Mouse (Mus musculus): Measurements from ENCODE around the gene Atg10.
A peak's percentile ranks its signal among the peaks of the same experiment; 100 is the strongest.
"Not testable (repeated sequence)": the region's sequence is repeated elsewhere in the genome, so short reads cannot be mapped to it uniquely, and the experiment has no call there.

The Atg10 gene

DNA sequence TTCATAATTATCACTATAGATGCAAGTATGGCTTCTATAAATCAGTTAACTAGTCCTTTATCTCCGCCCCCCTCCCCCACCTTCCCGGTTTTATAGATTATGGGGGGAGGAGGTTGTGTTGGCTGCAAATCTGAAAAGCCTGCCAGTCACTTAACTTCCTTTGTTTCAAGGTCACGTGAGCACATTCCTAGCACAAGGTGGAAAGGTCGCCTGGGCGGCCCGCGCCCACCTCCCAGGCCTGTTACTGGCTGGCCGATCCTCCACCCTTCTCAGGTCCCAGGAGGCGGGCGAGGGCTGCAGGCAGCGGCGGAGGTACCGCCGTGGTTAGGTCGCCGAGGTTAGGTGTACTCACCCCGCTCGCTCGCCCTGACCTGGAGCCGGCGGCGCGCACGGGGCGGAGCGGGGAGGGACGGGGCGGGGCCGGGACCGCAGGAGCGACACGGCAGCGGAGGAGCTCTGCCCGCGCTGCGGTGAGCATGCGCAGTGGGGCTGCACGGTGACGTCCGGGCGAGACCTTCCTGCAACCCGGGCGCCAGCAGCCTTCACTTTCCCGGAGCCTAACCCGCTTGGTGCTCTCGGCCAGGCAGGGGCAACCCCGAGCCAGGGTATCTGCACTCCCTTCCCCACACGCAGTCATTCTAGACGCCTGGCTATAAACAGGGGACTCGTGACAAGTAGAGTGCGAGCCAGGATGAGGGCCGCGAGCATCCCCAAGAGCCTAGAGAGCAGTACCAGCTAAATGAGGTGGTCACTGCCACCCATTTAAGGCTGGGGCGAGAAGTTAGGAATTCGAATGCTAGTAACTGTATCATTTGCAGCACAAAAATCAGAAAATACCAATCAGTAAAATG, at the start of gene Atg10:
Atg10 (minus strand) TSS at position 382 of the 851 bp plus-strand sequence.
- peak; percentile 91 for DNase-seq (ENCODE audit: low spot score)

DNA sequence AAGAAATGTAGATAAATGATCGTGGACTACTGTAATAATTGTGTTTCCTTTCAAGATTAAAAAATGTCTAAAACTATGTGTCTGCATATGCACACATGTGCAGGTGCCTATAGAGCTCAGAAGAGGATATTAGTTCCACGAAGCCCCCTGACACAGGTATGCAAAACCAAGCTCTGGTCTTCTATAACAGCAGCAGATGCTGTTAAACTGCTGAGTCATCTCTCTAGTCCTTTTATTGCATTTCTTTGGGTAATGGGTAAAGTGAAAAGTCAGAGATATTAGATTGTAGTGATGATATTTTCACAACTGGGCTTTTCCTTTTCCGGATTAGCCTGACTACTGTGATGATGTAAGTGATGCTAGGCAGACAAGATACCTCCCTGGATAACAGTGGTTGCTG, 28.6 kb upstream of the Atg10 start:
- no peak for DNase-seq (ENCODE audit: low spot score)

DNA sequence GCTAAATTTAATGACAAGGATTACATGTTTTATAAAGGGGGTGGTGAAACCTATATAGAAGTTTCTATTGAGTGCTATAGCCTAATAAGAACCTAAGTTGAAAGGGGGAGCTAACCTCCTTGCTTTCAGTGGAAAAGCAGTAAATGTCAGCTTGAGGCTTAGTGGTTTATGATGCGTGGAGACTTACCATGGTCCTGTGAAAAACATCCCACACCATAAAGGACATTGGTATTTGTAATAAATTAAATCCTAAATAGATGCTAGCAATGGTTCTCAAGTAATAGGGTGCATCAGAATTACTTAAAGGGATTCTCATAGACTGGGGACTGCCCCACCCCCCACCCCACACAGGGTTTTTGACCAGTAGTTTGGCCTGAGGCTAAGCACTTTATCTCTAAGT, 27.9 kb upstream of the Atg10 start:
- no peak for DNase-seq (ENCODE audit: low spot score)

DNA sequence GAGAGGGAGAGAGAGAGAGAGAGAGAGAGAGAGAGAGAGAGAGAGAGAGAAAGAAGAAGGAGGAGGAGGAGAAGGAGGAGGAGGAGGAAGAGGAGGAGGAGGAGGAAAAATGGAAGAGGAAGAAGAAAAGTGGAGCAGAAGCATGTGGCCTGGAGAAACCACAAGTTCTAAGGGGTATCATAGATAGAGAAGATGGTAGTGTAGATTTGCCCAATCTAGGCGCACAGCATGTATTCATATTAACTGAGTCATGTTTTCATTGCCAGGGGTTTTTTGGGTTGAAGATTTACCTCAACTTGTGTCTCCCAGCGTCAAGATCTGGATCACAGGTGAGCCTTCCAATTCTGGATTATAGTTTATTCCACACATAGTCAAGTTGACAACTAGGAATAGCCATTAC, 26.3 kb upstream of the Atg10 start:
- not testable (repeated sequence) for DNase-seq (ENCODE audit: low spot score)

DNA sequence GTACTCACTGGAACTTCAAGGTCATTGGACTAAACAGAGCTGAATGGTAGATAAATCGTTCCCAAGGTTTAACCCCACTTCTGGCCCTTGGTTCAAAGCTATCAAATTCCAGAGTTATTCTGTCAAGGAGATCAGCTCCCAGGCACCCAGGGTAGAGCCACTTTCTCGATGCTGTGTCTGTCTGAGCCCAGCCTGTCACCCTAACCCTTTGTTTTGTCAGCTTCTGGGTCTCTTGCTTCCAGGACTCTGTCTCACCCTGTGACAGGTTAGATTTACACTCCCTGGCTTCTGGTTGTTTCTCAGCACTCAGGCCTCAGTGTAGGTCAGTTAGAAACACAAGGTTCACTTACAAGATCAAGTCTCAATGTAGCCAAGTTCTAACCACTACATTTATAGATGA, 22.7 kb upstream of the Atg10 start:
- no peak for DNase-seq (ENCODE audit: low spot score)

DNA sequence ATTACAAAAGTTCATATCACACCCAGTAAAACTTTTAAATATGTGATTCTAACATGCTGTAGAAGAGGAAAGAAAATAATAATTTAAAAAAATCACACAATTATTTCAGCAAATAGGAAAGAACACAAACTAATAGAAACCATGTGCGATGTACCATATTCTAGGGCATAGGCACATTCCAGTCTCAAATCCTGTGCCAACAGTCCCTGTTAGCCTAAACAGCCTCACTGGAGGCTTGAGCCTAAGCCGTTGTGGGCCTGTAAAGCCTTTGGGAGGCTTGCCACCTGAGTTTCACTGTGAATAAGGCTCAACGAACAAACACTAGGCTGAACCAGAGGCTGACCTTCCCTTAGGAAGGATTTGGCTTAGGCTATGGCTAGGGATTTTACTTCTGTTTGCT, 14.2 kb upstream of the Atg10 start:
- no peak for DNase-seq (ENCODE audit: low spot score)

DNA sequence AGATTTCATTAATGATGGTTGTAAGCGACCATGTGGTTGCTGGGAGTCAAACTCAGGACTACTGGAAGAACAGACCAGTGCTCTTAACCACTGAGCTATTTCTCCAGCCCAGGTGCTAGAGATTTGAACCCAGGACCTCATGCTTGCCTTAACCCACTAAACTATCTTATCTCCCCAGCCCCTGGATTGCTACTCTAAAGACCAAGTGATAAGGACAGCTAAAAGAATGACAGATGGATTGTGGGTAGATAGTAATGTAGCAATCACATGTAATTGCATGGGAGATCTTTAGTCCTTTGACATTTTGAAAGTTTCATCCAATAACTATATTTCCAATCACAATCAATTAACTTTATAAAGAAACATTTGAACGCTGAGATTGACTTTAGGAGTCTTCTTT, 13.1 kb upstream of the Atg10 start:
- DNase-seq (ENCODE audit: low spot score), result no peak

DNA sequence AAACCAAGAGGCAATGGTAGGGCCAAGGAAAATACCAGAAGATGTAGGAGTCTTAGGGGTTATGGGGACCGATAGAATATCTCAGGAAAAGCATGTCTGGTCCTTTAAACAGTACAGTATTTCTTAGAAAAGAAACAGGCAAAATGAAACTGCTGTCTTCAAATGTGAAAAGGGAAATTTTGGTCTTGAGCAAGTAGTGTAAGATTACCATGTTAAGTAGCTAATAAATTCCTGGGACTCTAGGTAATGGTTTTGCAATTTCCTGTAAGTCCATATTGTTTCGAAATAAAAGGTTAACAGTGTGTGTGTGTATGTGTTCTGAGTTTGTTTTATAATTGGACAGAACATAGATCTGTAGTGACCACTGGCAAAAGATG, 658 bp upstream of the Atg10 start:
- DNase-seq (ENCODE audit: low spot score), result no peak

DNA sequence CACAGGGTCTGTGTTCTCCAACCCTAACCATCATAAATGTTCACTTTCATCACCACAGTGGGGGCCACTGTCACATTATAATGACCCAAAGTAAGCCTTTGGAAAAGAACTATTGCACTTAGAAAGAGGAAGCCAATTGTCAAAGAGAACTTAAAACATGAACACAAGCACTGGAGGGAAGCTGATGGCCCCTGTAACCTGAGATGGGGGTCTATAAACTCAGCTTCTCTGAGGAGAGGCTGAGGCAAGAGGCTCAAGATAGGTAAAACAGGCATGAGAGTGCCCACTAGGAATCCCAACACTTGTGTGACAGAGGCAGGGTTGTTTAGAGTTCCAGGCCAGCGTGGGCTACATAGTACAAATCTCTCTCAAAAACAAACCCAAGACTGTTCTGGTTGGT, 705 bp downstream of the Atg10 start:
- no peak for DNase-seq (ENCODE audit: low spot score)

DNA sequence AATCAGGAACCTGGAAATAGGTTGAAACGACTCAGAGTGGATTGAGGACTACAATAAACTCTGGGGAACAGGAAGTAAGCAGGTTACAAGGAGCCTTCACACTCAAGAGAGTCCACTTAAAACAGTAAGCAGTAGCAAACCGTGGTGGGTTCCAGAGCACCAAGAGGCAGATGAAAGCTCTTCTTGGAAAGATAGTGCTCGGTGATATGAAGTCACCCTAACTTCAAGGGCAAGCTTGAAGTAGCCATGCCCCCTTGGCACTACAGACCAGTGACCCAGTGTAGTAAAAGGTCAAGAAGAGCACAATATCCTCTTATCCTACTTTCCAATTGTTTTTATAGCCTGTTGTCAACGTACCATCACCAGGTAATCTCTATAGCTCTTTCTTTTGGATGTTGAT, 2.1 kb downstream of the Atg10 start:
- DNase-seq (ENCODE audit: low spot score), result no peak

DNA sequence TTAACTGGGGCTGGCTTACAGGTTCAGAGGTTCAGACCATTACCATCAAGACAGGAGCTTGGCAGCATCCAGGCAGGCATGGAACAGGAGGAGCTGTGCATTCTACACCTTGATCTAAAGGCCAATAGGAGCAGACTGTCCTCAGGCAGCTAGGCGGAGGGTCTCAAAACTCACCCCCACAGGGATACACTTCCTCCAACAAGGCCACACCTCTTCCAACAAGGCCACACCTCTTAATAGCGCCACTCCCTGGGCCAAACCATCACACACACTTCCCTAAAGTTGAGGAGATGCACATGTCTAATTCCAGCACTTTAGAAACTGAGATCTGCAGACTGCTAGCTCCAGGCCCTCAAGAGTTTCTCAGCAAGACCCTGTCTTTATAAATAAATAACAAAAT, 6.1 kb downstream of the Atg10 start:
- no peak for DNase-seq (ENCODE audit: low spot score)

DNA sequence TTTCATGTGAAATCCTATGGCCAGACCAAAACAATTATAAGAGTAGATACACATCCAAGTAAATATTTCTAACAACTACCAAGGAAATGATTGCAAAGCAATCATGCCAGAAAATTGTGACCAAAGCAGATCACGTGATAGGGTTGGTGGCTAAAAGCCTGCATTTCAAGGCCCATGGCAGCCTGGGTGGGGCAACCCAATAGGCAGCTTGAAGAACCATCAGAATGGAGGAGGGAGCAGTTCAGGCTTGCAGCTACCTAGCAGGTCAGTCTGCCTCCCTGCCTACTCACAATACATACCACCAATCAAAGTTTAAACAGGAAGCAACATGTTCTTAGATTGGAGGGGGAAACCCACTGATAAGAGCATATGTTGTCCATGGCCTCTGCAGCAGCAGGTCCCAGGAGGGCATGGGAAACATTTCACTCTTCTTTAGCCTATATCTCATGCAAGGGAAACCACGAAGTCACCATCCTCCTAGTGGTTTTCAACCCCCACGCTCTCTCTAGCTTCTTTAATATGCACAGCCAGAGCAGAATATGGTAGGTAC, 7.0 kb downstream of the Atg10 start:
- DNase-seq (ENCODE audit: low spot score), result peak; percentile 72

DNA sequence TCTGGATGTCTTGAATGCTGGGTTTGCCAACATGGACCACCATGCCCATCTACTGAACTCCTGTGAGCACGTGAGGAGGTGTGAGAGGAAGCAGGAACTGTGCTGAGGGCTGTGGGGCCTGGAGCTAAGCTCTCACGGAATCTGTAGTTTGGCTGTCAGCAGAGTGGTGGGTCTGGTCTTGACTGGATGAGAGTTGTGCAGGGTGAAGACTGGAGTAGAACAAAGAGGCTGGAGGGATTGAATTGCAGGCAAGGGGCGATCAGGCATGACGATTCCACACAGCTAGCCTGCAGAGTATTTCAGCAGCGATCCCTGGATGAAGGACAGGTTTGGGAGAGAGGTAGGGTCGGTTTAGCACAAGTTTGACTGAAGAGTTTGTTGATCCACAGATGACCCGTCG, 10.8 kb downstream of the Atg10 start:
- DNase-seq (ENCODE audit: low spot score), result no peak

DNA sequence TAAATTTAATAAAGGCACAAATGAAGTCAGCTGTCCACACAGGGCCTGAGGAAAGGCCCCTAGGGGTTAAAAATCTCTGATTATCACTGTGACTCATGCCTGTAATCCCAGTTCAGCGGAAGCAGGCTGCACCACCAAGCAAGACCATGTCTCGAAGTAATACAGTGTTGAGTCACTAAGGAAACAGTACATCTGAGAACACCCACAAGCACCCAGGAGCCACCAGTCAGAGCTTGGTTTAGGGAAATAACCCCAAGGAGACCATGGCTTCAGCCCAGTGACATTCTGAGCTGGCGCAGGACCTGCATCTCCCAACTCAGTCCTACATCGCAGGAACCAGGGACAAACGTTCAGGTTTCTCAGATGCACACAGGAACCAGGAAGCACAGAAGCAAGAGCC, 17.5 kb downstream of the Atg10 start:
- DNase-seq (ENCODE audit: low spot score), result peak; percentile 53

DNA sequence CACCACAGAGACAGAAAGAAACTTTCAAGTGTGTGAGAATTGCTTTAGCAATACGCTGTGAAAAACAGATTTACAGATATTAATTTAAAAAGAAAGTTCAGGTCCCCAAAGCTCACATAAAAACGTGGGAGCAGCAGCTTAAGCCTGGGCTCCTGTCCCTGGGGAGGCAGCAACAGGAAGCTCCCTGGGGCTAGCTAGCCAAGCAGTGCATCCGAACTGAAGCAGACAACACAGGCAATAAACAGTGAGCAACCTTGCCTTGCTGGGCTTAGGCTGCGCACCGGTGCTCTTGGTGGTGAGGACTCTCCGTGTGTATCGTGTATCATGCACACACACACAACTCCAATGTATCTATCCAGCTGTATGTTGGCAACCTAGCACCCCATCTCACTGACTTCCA, 21.2 kb downstream of the Atg10 start:
- no peak for DNase-seq (ENCODE audit: low spot score)

DNA sequence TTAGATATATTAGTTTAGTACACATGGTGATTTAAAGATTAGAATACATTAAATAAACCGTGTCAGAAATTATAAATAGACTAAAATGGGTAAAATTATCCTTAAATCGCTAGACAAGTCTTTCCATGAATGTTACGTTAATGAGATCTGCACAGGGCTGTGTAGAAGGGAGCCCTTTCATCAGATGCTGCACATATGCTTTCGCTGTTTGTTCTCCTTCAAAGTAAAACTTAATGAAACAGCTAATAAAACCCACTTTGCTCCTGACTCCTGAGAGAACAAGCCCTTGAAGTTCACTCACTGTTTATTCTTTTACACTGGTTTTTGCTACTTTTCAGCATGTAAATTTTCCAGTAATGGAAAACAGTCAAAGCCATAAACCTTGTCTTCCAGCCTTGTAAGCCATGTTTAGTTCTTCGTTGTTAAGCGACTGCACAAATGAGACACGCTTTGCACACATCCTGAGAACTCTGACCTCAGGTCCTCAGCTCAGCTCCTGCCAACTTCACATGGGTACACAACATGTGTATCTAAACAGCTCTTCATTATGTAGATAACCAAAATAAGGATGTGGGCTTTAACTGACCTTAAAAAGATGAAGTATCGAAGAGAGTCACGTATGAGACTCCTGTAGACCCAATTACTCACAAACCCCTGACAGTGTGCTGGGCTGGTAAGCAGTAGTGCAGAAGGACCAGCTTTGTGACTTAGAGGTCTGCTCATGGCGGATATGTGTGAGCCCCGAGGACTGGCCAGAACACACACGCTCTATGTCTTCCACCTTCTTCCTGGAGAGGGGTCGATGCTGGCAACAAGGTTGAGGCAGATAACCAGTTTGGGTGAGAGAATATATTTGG, 36.2 kb downstream of the Atg10 start:
- no peak for DNase-seq (ENCODE audit: low spot score)

DNA sequence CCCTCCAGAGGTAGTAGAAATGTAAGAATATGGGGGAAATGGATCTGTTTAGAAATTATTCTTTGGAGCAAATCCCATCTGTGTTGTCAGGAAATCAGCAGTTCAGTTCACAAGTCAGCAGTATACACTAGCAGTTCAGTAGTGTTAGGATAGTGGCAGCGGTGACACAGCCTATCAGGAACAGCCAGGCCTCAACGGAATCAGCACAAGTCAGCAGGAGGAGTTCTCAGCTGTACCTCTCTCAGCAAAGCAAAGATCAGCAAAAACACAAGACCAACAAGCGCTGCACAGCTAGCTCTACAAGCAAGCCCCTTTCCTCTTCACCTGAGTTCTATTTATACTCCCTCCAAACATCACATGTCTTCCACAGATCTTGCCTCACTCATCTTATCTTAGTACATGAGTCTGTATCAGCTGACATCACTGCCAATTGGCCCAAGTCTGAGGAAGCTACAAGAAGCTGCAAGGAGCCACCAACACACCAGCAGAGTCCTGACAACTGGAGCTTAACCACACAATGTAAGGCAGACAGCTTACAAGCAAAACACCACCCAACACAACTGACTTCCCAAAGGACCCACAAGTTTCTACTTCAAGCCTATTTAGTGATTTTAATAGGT, 38.4 kb downstream of the Atg10 start:
- DNase-seq (ENCODE audit: low spot score), result no peak

DNA sequence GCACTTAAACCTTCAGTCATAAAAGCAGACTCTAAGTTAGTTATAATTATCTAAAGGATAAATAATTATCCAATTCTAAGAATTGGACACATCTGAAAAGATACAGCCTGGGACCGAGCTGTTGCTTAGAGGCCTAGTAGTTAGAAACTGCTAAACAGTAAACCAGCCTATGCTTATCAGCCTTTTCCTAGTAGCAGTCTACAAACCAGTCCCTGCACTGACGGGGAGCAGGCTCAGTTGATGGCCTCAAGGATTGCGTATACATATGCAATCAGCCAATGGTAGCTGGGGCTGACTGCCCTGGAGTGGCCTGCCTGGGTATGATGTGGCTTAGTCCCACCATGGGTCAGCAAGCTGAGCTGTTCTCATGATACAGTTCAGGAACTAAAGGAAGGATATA, 39.5 kb downstream of the Atg10 start:
- no peak for DNase-seq (ENCODE audit: low spot score)

DNA sequence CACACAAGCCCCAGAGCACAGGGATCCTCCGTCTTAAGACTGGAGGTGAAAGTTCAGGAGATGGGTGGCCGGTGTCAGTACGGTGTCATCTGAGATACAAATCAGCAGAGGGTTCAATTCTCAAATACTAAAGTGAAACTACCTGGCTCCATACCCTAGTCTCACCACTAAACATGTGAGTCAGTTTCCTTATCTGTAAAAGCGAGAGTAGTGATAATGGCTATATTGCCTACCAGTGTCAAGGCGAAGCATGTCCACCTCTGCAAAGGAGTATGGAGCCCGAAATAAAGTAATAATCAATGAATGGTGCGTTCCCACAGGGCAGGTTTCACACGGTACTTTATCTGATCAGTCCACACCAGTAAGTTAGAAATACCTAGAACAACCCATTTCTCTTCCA, 43.4 kb downstream of the Atg10 start:
- DNase-seq (ENCODE audit: low spot score), result no peak

DNA sequence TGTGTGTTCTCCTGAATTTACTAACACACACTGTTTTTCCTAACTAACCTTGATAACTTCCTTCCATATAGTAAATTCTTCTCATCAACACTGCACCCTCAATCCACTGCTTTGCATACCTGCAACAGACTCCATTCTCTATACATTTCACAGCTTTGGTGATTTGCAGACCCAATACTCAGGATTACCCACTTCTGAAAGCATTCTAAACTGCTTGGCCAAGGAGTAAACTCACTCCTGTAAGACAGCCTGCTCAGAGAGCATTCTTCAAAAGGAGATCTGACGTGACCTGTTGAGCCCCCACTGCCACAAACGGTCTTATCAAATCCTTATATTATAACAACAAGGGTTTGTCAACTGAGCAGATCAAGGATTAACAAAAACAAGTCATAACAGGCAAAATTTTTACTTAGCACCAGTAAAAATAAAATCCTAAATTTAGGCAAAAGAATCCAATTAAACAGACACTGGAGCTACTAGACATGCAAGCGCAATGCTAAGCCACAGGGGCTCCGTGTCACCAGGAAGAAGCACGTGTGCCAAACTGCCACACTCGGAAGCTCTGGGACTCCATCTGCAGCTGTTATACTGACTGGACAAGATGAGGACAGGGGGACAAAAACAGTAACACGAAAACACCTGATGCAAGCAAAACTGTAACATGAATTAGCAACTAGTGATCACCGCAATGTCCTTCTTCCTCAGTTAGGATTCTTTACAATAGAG, 44.4 kb downstream of the Atg10 start:
- no peak for DNase-seq (ENCODE audit: low spot score)

DNA sequence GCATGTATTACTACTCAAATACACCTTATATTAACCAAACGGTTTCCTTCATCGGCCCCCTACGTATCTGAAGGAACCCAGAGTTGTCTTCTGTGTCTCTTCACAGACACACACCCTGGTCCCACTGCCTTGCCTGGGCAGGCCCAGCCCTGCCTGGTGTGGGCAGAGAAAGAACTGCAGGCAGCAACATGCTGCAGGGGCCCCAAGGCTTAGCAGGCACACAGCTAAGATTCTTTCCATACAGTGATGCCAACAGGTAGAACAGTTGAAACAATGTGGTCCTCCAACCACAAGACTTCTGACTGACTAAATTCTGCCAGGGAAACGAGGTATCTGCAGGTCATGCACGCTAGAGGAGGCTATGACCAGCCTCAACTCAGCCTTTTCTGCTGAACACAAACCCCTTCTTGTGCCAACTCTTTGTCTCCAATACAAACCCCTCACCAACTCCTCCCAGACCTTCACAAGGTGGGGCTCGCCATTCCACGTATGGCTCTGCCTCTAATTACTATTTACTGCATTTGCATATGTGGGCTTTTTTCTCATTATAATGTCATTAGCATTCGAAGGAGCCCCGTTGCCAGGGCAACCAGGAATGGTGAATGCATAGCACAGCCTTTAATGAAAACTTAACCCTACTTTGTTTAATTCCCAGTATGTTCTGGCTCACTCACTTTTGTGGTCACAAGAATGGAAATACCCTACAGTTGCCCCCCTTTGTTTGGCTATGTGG, 45.2 kb downstream of the Atg10 start:
- peak; percentile 77 for DNase-seq (ENCODE audit: low spot score)
